Mouse (Mus musculus) neural tube, embryonic 10.5 days (tissue): ENCODE data around the gene Fam234b.

Experiments used
- DNase-seq: peaks from one replicate; pipeline ENCODE4 v3.0.0-alpha.2; 2017; ENCODE audit warnings: low spot score; ENCODE audit errors: extremely low spot score

Fam234b gene

GRCm38 (mm10) chr6:135178599-135178998, 19.2 kb upstream of the Fam234b start:
- no peak for DNase-seq

GRCm38 (mm10) chr6:135182925-135183324, 14.9 kb upstream of the Fam234b start:
- DNase-seq: no peak

GRCm38 (mm10) chr6:135183961-135184360, 13.8 kb upstream of the Fam234b start:
- no peak for DNase-seq

GRCm38 (mm10) chr6:135187076-135187917, 10.5 kb upstream of the Fam234b start:
- DNase-seq: peak; percentile 39

- DNase-seq: no peak
These were observed 9.1 kb upstream of the Fam234b start for GRCm38 (mm10) chr6:135188629-135189028.

GRCm38 (mm10) chr6:135190122-135190521, 7.7 kb upstream of the Fam234b start:
- DNase-seq: no peak

- no peak for DNase-seq
These were observed 5.9 kb upstream of the Fam234b start for GRCm38 (mm10) chr6:135191906-135192305.

DNA sequence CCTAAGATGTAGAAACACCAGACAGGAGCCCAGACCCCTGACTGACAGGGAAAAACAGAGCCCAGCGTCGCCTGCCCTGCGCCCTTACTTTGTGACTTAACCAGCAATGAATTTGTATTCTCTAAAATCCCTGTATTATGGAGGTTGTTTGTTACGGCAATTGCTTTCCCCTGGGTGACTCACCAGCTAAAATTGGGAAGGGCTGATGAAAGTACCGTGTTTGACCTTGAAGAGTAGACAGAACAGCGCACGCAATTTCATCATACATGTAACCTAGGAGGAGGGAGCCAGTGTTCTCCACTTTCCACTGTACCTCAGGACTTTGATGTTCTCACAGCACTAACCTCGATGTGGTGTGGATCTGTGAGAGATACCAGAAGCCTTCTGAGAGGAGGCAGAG, 4.8 kb upstream of the Fam234b start:
- no peak for DNase-seq

DNA sequence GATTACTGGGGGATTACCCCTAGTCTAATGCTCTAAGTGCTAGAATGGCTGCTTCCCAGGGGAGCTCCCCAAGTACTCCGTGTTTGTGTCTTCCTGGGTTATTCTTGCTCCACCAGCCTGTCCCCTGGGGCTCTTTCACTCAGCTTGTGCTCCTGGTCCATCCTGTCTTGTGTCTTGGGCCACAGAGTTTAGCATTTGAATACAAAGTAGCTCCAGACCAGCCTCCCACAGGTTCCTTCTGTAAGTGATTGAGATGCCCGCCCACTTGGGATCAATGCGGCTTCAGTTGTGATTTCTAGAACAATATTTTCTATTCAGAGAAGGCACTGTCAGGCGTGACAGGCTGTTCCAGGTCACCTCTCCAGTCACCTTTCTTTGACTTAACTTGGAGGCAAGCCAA, 4.0 kb upstream of the Fam234b start:
- no peak for DNase-seq

DNA sequence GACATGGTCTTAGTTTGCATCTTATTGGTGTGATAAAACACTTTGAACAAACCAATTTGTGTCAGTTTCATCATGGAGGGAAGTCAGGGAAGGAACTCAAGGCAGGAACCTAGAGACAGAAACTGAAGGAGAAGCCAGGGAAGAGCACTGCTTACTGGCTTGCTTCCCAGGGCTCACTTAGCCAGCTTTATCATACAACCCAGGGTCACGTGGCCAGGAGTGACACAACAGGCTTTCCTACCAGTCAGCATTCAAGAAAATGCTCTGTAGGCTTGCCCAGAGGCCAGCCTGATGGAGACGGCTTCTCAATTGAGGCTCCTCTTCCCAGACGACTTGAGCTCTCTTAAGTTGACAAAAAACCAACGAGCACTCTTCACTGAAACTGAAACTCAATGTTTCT, 2.9 kb upstream of the Fam234b start:
- DNase-seq: no peak

DNA sequence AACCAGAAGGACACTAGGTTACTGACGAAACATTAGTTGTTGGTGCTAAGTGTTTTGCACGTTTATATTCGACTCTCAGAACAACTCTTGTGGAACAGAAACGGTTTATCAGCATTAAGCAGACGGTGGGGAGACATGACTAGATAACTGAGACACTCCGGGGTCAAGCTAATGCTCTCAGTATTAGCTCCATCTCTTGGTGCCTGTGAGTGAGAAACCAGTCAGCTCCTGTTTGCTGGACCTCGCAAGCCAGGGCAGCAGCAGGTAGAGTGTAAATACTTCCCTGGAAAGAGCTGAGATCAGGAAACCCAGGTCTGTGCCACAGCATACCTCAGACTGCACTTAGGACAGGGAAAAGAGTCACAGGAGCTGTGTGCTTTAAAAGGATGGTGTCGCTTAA, 1.1 kb upstream of the Fam234b start:
- no peak for DNase-seq

DNA sequence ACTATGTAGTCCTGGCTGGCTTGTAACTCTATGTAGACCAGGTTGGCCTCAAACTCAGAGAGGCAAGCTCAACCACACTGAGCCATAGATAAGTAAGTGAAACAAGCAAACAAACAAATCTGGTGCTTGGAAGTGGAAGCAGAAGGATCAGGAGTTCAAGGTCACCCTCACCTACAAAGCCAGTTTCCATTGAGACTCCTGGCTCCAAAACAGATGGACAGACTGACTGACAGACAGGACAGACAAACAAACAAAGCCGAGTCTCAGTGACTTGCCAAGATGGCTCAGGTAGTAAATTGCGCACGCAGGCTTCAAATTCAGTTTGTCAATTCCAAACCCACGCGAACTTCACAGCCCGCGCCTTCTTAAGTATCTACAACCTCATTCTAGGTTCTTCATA, 331 bp upstream of the Fam234b start:
- no peak for DNase-seq

DNA sequence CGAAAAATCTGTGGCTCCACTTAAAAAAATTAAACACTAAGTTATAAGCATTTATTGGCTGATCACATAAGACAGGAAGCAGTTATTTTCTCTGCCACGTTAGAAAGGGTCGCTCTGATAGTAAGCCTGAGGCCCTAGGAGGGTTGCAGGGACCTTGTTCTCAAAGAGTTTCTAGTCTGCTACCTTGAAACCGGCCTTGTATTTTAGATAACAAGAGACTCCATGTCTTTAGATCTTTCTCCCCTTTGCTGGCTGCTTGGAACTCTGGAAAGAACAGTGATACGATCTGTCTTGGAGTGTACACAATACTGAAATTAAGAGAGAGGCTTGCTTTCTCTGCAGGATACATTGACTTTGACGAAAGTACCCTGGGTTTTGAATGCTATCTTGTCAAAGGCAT, 949 bp downstream of the Fam234b start:
- no peak for DNase-seq

GRCm38 (mm10) chr6:135200122-135200957, 2.6 kb downstream of the Fam234b start:
- no peak for DNase-seq

- no peak for DNase-seq
These were observed 4.9 kb downstream of the Fam234b start for GRCm38 (mm10) chr6:135202668-135203067.

DNA sequence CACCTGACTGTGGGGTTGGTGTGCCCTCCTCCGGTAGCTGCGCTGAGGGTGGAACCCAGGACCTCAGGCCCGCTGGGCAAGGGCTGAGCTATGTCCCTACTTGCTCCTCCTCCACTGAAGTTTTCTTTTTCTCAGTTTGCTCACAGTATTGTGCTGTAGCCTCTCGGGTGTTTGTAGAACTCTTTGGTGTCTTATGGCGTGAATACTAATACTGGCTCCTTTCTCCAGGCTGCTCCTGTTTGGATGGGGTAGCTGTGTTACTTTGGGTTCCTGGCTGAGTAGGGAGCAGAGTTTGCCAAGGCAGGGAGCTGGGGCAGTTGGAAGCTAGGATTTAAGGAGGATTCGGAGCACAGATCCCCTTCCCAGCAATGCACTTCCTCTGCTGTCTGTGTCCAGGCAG, 6.0 kb downstream of the Fam234b start:
- no peak for DNase-seq

DNA sequence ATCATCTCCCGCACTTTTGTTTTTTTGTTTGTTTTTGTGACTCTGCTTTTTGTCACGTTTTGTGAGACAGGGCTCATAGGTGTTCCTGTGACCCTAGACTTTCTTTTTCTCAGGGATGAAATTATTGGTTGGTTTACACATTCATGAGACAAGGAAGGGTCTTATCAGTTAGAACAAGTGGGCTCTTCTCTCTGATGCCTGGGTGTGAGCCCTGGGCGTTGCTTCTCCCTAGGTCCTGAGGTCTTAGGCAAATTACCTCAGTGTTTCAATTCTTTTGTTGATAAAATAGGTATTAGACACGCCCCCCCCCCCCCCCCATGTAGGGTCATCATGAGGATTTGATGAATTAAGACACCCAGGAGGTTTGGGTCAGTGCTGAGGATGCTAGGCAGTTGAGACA, 7.1 kb downstream of the Fam234b start:
- no peak for DNase-seq

GRCm38 (mm10) chr6:135205802-135206201, 8.0 kb downstream of the Fam234b start:
- DNase-seq: no peak

GRCm38 (mm10) chr6:135206909-135207308, 9.1 kb downstream of the Fam234b start:
- no peak for DNase-seq

- DNase-seq: no peak
These were observed 13.4 kb downstream of the Fam234b start for GRCm38 (mm10) chr6:135211169-135211568.

DNA sequence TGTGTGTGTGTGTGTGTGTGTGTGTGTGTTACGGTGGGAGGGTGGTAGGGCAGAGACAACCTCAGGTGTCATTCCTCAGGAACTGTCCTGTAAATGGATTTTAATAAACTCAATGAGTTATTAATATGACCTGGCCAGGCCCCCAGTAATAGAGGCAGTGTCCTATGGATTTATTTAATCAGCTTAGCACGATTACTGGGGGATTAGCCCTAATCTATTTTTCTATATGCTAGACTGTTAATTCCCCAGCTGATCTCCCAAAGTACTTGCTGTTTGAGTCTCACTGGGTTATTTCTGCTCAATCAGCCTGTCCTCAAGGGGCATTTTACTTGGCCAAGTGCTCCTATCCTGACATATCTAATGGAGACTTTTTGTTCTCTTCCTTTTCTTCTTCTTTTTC, 14.9 kb downstream of the Fam234b start:
- no peak for DNase-seq

DNA sequence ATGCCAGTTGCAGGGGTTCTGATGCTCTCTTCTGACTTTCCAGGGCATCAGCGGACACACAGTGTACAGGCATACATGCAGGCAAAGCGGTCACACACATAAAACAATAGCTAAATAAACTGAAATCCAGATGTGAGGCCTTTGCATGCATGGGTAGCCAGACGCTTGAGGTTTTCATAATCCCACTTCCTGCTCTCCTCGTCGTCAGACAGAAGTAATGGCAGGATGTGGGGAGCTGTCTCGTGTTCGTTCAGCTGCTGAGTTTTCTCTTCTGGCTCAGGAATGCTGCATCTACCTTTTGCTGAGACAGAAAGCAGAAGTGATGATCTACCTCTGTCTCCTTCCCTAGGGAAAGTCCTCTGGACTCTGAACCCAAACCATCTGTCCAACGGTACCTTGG, 20.6 kb downstream of the Fam234b start:
- no peak for DNase-seq

- DNase-seq: no peak
These were observed 22.1 kb downstream of the Fam234b start for GRCm38 (mm10) chr6:135219916-135220315.
